ENCODE assay signal across 18 mouse cellular contexts in the genomic region with DNA sequence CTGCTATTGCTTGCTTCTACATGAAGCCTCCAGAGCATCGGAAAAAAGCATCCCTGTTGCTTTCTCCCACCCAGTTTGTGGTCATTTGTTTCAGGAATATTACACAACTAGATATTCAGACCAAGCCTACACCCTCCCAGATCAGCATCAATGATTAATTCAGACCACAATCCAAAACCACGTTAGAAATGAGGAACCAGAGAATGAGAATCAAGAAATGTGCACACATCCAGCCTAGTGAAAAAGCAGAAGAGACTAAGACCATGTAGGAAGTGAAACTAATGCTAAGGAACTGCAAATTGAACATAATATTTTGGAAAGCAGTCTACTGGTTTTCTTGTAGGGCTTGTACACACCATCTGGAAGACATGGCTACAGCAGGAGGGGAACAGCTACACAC.
DNase-seq lines count a peak whose midpoint lies in the region; ATAC-seq lines count a peak whose summit lies in the region.
"Had no signal": no experiment of that assay in that cellular context is flagged by ENCODE, and none has a peak within 500 bp of the region (broad histone marks: within the 10 kb centered on the region; RNA-seq: fewer than 3 reads in every experiment).

No protein-coding gene starts in this region.

- peak; percentile 24 to 74 for DNase-seq in heart, adult 9 months (ENCODE audit: low spot score in 2 of 2)
- DNase-seq in heart, postnatal 36 days = no peak
- DNase-seq in lung, postnatal 36 days = peak; percentile 48
- DNase-seq in lung, postnatal 14 days = no peak
- DNase-seq in splenic B cell, adult 2 months (ENCODE audit: low read depth, low spot score) = peak; percentile 87
- no peak for DNase-seq in yolk sac, embryonic 10.5 days (ENCODE audit: low spot score)
- DNase-seq: adrenal gland, adult 8-10 months; cerebellum, postnatal 14 days; gastrocnemius, postnatal 25 days; kidney, postnatal 25 days; right cerebral cortex, postnatal 4 days; thymus, postnatal 25 days had no signal

- intact Hi-C loops in heart, postnatal 36 days (cut with DNase I) = no loop called here

- peaks cover 1% of the 10 kb centered on the region; the same call in 1 of the 2 replicates for H3K27me3 ChIP-seq in splenic B cell, adult 2 months (ENCODE audit: control insufficient read depth, insufficient read depth, low read length, poor library complexity, severe bottlenecking)
- H3K27me3 ChIP-seq: hindbrain, embryonic 12.5 days; intestine, embryonic 15.5 days; liver, embryonic 15.5 days had no signal

- H3K36me3 ChIP-seq in splenic B cell, adult 2 months (ENCODE audit: control insufficient read depth, insufficient read depth, low read length, poor library complexity, severe bottlenecking) = no peaks in the 10 kb centered on the region
- H3K36me3 ChIP-seq: G1E; hindbrain, embryonic 12.5 days; intestine, embryonic 15.5 days; liver, embryonic 15.5 days had no signal

- ATAC-seq in hematopoietic stem cell, adult 5-6 weeks (replicated peaks in 1 of 2; ENCODE audit: insufficient read depth in 1 of 2, low FRiP score in 2 of 2, low TSS enrichment in 1 of 2, low read depth in 1 of 2, poor library complexity in 2 of 2, severe bottlenecking in 2 of 2) = peak; percentile 99 to 100
- no peak for ATAC-seq in CD4-positive, CD25-positive, alpha-beta regulatory T cell, adult 4 months
- ATAC-seq: intestine, embryonic 15.5 days had no signal

Comparison
In these comparisons a context has a peak if more than half of its experiments do, and no peak if none do; other contexts are left out.
1. DNase-seq: peak in heart, adult 9 months (2 of 2), lung, postnatal 36 days (single experiment) and splenic B cell, adult 2 months (single experiment); none in heart, postnatal 36 days (0 of 2), lung, postnatal 14 days (single experiment) and yolk sac, embryonic 10.5 days (single experiment).